Mouse (Mus musculus): ENCODE data around the gene Gna12. TPM values are rescaled to one million over a fixed set of nuclear protein-coding genes. Genes with fewer than 3 reads are reported as not detected.

Gene Gna12
- polyA plus RNA-seq, 1 experiment: 42.1 TPM

GRCm38 (mm10) chr5:140819594-140819993 lies 10.6 kb downstream of the Gna12 start:
- Histone ChIP-seq H3K27me3 (ENCODE audit: control insufficient read depth, insufficient read depth, insufficient read length) (no peaks in the 10 kb centered on the region), H3K79me3 (ENCODE audit: low read depth) (peaks cover 31% of the 10 kb centered on the region), H3ac (ENCODE audit: control insufficient read depth, insufficient read length, low read depth) (no peak overlapping the region), H3K4me3 (ENCODE audit: insufficient read depth, poor library complexity, severe bottlenecking) (no peak overlapping the region), H3K79me2 (ENCODE audit: control insufficient read depth, insufficient read depth) (peaks cover 76% of the 10 kb centered on the region), H3K36me3 (ENCODE audit: control insufficient read depth, insufficient read depth) (no peaks in the 10 kb centered on the region)
- TF ChIP-seq USF1 (IDR thresholded peaks at IDR 0.05; ENCODE audit: low read depth) (no peak), FOSL1 (IDR thresholded peaks at IDR 0.05; ENCODE audit: insufficient read depth, low read length, poor library complexity, severe bottlenecking) (no peak), CEBPB (IDR thresholded peaks at IDR 0.05; ENCODE audit: low read depth) (no peak), MAX (IDR thresholded peaks at IDR 0.05) (no peak), MYOG (IDR thresholded peaks at IDR 0.05; ENCODE audit: control insufficient read depth, extremely low read depth, insufficient read length) (no peak), CTCF (IDR thresholded peaks at IDR 0.05; ENCODE audit: control insufficient read depth, insufficient read depth, insufficient read length) (no peak), MYOD1 (IDR thresholded peaks at IDR 0.05; ENCODE audit: control insufficient read depth, insufficient read length, low read depth) (no peak)

DNA sequence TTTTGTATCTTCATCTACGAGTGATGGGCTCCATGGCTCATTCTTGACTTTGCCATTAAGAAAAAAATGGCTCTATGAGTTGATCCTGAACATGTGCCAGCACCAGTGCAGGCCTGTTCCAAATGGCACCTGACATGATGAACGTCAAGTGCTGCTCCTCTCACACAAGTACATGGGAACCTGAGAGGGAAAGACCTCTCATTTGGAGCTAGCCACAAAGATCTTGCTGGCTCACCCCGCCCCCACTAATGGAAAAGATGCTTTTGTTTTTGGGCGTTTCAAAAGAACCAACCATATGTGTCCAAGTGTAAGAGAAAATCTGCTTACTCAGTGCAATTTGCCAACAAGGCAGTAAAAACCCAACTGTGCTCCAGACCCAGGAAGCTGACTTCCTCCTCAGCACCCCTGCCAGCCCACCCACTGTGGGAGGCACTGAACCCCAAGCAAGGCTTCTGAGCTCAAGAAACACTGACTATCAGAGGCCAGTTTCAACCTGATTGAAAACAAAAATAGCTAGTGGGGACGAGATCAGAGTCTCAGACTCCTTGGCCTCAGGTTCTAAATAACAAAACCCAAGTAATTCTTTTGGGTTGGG lies 11.7 kb downstream of the Gna12 start:
- Histone ChIP-seq H3K27me3 (ENCODE audit: control insufficient read depth, insufficient read depth, insufficient read length) (no peaks in the 10 kb centered on the region), H3ac (ENCODE audit: control insufficient read depth, insufficient read length, low read depth) (no peak overlapping the region), H3K79me2 (ENCODE audit: control insufficient read depth, insufficient read depth) (peaks cover 78% of the 10 kb centered on the region), H3K36me3 (ENCODE audit: control insufficient read depth, insufficient read depth) (no peaks in the 10 kb centered on the region), H3K4me3 (ENCODE audit: insufficient read depth, poor library complexity, severe bottlenecking) (no peak overlapping the region), H3K79me3 (ENCODE audit: low read depth) (peaks cover 26% of the 10 kb centered on the region)
- no peak for TF ChIP-seq FOSL1 (IDR thresholded peaks at IDR 0.05; ENCODE audit: insufficient read depth, low read length, poor library complexity, severe bottlenecking)
- no peak for TF ChIP-seq CTCF (IDR thresholded peaks at IDR 0.05; ENCODE audit: control insufficient read depth, insufficient read depth, insufficient read length)
- no peak for TF ChIP-seq USF1 (IDR thresholded peaks at IDR 0.05; ENCODE audit: low read depth)
- no peak for TF ChIP-seq CEBPB (IDR thresholded peaks at IDR 0.05; ENCODE audit: low read depth)
- no peak for TF ChIP-seq MYOG (IDR thresholded peaks at IDR 0.05; ENCODE audit: control insufficient read depth, extremely low read depth, insufficient read length)
- TF ChIP-seq MYOD1 (IDR thresholded peaks at IDR 0.05; ENCODE audit: control insufficient read depth, insufficient read length, low read depth): no peak
- no peak for TF ChIP-seq MAX (IDR thresholded peaks at IDR 0.05)

- H3K79me2 ChIP-seq (ENCODE audit: control insufficient read depth, insufficient read depth): peaks cover 74% of the 10 kb centered on the region
- H3ac ChIP-seq (ENCODE audit: control insufficient read depth, insufficient read length, low read depth): no peak overlapping the region
- TF ChIP-seq MAX (IDR thresholded peaks at IDR 0.05) (no peak), CEBPB (IDR thresholded peaks at IDR 0.05; ENCODE audit: low read depth) (no peak), MYOG (IDR thresholded peaks at IDR 0.05; ENCODE audit: control insufficient read depth, extremely low read depth, insufficient read length) (no peak), MYOD1 (IDR thresholded peaks at IDR 0.05; ENCODE audit: control insufficient read depth, insufficient read length, low read depth) (no peak), CTCF (IDR thresholded peaks at IDR 0.05; ENCODE audit: control insufficient read depth, insufficient read depth, insufficient read length) (no peak), FOSL1 (IDR thresholded peaks at IDR 0.05; ENCODE audit: insufficient read depth, low read length, poor library complexity, severe bottlenecking) (no peak), USF1 (IDR thresholded peaks at IDR 0.05; ENCODE audit: low read depth) (no peak)
- peaks cover 26% of the 10 kb centered on the region for H3K79me3 ChIP-seq (ENCODE audit: low read depth)
- H3K4me3 ChIP-seq (ENCODE audit: insufficient read depth, poor library complexity, severe bottlenecking): no peak overlapping the region
- no peaks in the 10 kb centered on the region for H3K27me3 ChIP-seq (ENCODE audit: control insufficient read depth, insufficient read depth, insufficient read length)
- no peaks in the 10 kb centered on the region for H3K36me3 ChIP-seq (ENCODE audit: control insufficient read depth, insufficient read depth)
These were observed 13.2 kb downstream of the Gna12 start for GRCm38 (mm10) chr5:140816950-140817568.

GRCm38 (mm10) chr5:140816008-140816407 lies 14.2 kb downstream of the Gna12 start:
- Histone ChIP-seq H3K4me3 (ENCODE audit: insufficient read depth, poor library complexity, severe bottlenecking) (no peak overlapping the region), H3K36me3 (ENCODE audit: control insufficient read depth, insufficient read depth) (no peaks in the 10 kb centered on the region), H3K27me3 (ENCODE audit: control insufficient read depth, insufficient read depth, insufficient read length) (no peaks in the 10 kb centered on the region), H3ac (ENCODE audit: control insufficient read depth, insufficient read length, low read depth) (no peak overlapping the region), H3K79me3 (ENCODE audit: low read depth) (peaks cover 20% of the 10 kb centered on the region), H3K79me2 (ENCODE audit: control insufficient read depth, insufficient read depth) (peaks cover 74% of the 10 kb centered on the region)
- TF ChIP-seq USF1 (IDR thresholded peaks at IDR 0.05; ENCODE audit: low read depth) (no peak), MAX (IDR thresholded peaks at IDR 0.05) (no peak), CEBPB (IDR thresholded peaks at IDR 0.05; ENCODE audit: low read depth) (no peak), FOSL1 (IDR thresholded peaks at IDR 0.05; ENCODE audit: insufficient read depth, low read length, poor library complexity, severe bottlenecking) (no peak), MYOD1 (IDR thresholded peaks at IDR 0.05; ENCODE audit: control insufficient read depth, insufficient read length, low read depth) (no peak), MYOG (IDR thresholded peaks at IDR 0.05; ENCODE audit: control insufficient read depth, extremely low read depth, insufficient read length) (no peak), CTCF (IDR thresholded peaks at IDR 0.05; ENCODE audit: control insufficient read depth, insufficient read depth, insufficient read length) (no peak)

DNA sequence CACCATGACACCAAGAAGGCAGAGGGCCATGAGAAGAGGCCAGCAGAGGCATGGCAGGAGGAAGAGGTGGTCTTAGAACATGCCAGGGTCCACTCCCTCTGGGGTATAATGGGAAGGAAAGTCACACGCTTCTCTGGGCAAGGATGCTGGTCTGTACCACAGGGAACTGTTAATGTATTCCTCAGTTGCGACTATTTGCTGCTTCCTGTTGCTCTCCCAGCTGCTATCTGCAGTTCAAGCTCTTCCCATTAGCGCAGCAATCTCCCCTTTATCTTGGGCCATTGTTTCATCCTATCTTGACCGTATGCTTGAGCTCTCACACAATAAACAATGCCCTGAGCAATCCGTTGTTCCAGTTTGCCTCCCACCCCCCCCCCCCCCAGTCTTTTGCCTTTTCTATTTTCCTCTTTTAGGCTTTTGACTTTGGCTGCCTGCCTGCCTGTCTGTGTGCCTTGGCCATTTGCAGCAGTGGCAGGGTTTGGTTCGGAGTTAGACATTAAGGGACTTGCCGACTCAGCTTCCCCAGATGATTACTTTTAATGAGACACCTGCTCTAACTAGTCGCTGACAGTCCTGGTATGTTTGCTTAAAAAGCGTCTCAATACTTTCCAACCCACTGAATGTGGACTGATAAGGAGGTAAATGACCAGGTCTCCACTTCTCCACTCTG lies 15.0 kb downstream of the Gna12 start:
- Histone ChIP-seq H3ac (ENCODE audit: control insufficient read depth, insufficient read length, low read depth) (no peak overlapping the region), H3K36me3 (ENCODE audit: control insufficient read depth, insufficient read depth) (no peaks in the 10 kb centered on the region), H3K79me2 (ENCODE audit: control insufficient read depth, insufficient read depth) (peaks cover 73% of the 10 kb centered on the region), H3K79me3 (ENCODE audit: low read depth) (peaks cover 18% of the 10 kb centered on the region), H3K27me3 (ENCODE audit: control insufficient read depth, insufficient read depth, insufficient read length) (no peaks in the 10 kb centered on the region), H3K4me3 (ENCODE audit: insufficient read depth, poor library complexity, severe bottlenecking) (no peak overlapping the region)
- TF ChIP-seq MYOD1 (IDR thresholded peaks at IDR 0.05; ENCODE audit: control insufficient read depth, insufficient read length, low read depth): no peak
- TF ChIP-seq MYOG (IDR thresholded peaks at IDR 0.05; ENCODE audit: control insufficient read depth, extremely low read depth, insufficient read length): no peak
- TF ChIP-seq FOSL1 (IDR thresholded peaks at IDR 0.05; ENCODE audit: insufficient read depth, low read length, poor library complexity, severe bottlenecking): no peak
- no peak for TF ChIP-seq USF1 (IDR thresholded peaks at IDR 0.05; ENCODE audit: low read depth)
- TF ChIP-seq CEBPB (IDR thresholded peaks at IDR 0.05; ENCODE audit: low read depth): no peak
- TF ChIP-seq MAX (IDR thresholded peaks at IDR 0.05): no peak
- TF ChIP-seq CTCF (IDR thresholded peaks at IDR 0.05; ENCODE audit: control insufficient read depth, insufficient read depth, insufficient read length): no peak

Measured in C2C12 (cell line).